Mouse (Mus musculus) limb, embryonic 14.5 days (tissue): ENCODE measurements at regions not wholly inside any gene's neighbourhood (a gene's known extent, or its start where the extent isn't known, plus 50 kb on each side); places are given as distances from the start of the nearest gene placed in this dataset.

Experiments used
- ATAC-seq: fragments of 200-750 bp; cut with Nextera tagmentation; 2 replicates; pipeline ENCODE4 v1.8.0; 2017; ENCODE audit warnings: low read depth, moderate number of reproducible peaks, moderate TSS enrichment; ENCODE audit not compliant: low FRiP score
- DNase-seq: peaks from one replicate; pipeline ENCODE4 v3.0.0-alpha.2; 2015; ENCODE audit warnings: low spot score
- H3K27ac ChIP-seq: fragments of 300-500 bp; sonication (generic); replicated peaks from 2 replicates; pipeline ENCODE4 v1.5.1; 2014; ENCODE audit warnings: low read depth, mild to moderate bottlenecking, low read length, moderate library complexity, mixed read lengths
- H3K27me3 ChIP-seq: fragments of 300-500 bp; sonication (generic); 2 replicates; pipeline ENCODE4 v1.6.1; 2014; ENCODE audit warnings: low read length, mixed read lengths; ENCODE audit not compliant: control insufficient read depth, insufficient read depth
- H3K36me3 ChIP-seq: fragments of 300-500 bp; sonication (generic); 2 replicates; pipeline ENCODE4 v1.6.1; 2014; ENCODE audit warnings: mild to moderate bottlenecking, low read length, moderate library complexity, mixed read lengths; ENCODE audit not compliant: control insufficient read depth, insufficient read depth
- H3K4me1 ChIP-seq: fragments of 300-500 bp; sonication (generic); 2 replicates; pipeline ENCODE4 v1.6.1; 2014; ENCODE audit warnings: antibody characterized with exemption, low read length, mixed read lengths; ENCODE audit not compliant: control insufficient read depth, insufficient read depth
- H3K4me2 ChIP-seq: fragments of 300-500 bp; sonication (generic); replicated peaks from 2 replicates; pipeline ENCODE4 v1.6.1; 2014; ENCODE audit warnings: low read depth, mild to moderate bottlenecking, low read length, moderate library complexity; ENCODE audit not compliant: severe bottlenecking
- H3K4me3 ChIP-seq: fragments of 300-500 bp; sonication (generic); replicated peaks from 2 replicates; pipeline ENCODE4 v1.5.1; 2014; ENCODE audit warnings: low read length
- H3K9ac ChIP-seq: fragments of 300-500 bp; sonication (generic); 2 replicates; pipeline ENCODE4 v1.6.1; 2014; ENCODE audit warnings: mild to moderate bottlenecking, low read depth, low read length, moderate library complexity; ENCODE audit not compliant: severe bottlenecking
- H3K9me3 ChIP-seq: fragments of 300-500 bp; sonication (generic); 2 replicates; pipeline ENCODE4 v1.6.1; 2016; ENCODE audit warnings: low read length; ENCODE audit not compliant: control insufficient read depth
- POLR2A ChIP-seq: fragments of 200-500 bp; IDR thresholded peaks from 2 replicates; pipeline ENCODE4 v1.8.0; 2012; ENCODE audit warnings: inconsistent platforms, mild to moderate bottlenecking, moderate library complexity, borderline replicate concordance; ENCODE audit not compliant: insufficient read depth, insufficient read length; ENCODE audit errors: extremely low read depth
- WGBS: fragments of 180-500 bp; shearing (Covaris S2); extraction: QIAGEN DNeasy Blood & Tissue Kit; methylation state at CpG from one replicate; pipeline ENCODE4 v1.1.7; 2014; 5-methylcytosine and 5-hydroxymethylcytosine counted together

DNA sequence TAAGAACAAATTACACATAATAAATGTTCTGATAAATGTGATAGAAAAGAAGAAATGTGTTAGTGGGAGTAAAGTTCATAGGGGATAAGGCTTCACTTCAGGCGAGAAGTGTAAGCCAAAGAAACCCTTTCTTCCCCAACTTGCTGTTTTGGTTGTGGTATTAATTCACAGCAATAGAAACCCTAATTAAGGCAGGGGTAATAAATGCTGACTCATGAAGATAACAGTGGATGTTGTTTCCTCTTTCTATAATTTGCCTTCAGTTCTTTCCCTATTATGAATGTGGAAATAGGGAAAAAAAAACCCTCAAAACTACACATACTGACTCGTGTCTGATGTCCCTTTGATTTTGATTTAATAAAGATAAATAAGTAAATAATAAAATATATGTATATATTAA, 104.8 kb upstream of the Ccn2 start:
- no peaks in the 10 kb centered on the region for H3K27me3 ChIP-seq
- TF ChIP-seq POLR2A = no peak
- WGBS = 73% methylated on average over 2 of the region's 2 CpGs

DNA sequence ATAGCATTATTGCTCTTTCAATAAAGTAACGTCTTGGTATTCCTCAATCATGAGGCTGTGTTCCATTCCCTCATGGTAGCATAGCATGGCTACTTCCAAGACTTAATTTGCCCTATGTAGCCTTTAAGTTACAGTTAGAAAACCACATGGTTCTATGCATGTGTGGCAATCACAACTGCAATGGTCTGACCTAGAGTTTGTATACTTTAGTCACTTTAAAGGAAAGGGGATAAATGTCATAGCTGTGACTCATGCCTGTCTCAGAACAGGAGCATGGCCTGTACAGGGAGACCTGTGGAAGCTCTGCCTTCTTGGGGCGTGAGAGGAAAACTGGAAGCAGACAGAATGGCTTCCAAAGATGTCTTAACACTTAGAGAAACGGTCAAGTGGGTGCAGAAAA, 103.4 kb upstream of the Ccn2 start:
- no peak overlapping the region for H3K4me3 ChIP-seq
- H3K4me1 ChIP-seq = no peaks in the 10 kb centered on the region
- ATAC-seq (no peak), DNase-seq (no peak)
- H3K4me2 ChIP-seq = no peak overlapping the region
- no peak overlapping the region for H3K27ac ChIP-seq
- no peak for TF ChIP-seq POLR2A
- H3K9me3 ChIP-seq = no peaks in the 10 kb centered on the region
- no peaks in the 10 kb centered on the region for H3K27me3 ChIP-seq
- no peak overlapping the region for H3K9ac ChIP-seq
- WGBS = 86% methylated on average over 3 of the region's 3 CpGs
- H3K36me3 ChIP-seq = no peaks in the 10 kb centered on the region

More for the DNA sequence above, 104.8 kb upstream of the Ccn2 start:
- Histone ChIP-seq H3K36me3 (no peaks in the 10 kb centered on the region), H3K9me3 (no peaks in the 10 kb centered on the region), H3K4me2 (no peak overlapping the region), H3K27ac (no peak overlapping the region), H3K4me3 (no peak overlapping the region), H3K4me1 (peaks cover under 1% of the 10 kb centered on the region; the same call in 1 of the 2 replicates), H3K9ac (no peak overlapping the region)
- DNase-seq (no peak), ATAC-seq (no peak)

DNA sequence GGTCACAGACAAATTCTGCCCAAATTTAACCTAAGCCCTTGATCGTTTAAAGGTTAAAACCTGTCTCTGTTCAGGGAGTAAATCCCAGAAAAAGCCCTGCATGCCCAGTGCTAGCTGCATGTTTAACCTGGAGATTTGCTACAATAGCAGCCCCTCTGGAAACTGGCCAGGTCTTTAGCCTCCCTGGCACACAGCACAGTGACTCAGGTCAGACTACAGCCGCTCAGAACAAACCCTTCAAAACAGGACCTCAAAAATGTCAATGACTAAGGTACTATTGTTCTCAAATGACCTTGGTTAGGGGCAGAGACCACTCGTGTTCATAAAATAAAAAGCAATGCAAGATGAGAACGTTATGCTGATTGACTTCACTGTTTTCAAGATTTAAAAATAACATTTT, 101.8 kb upstream of the Ccn2 start:
- WGBS = 60% methylated on average over 4 of the region's 4 CpGs

GRCm38 (mm10) chr10:24493936-24494335, 101.3 kb upstream of the Ccn2 start:
- TF ChIP-seq POLR2A = no peak
- no peaks in the 10 kb centered on the region for H3K9me3 ChIP-seq
- H3K27me3 ChIP-seq = no peaks in the 10 kb centered on the region
- no peaks in the 10 kb centered on the region for H3K4me1 ChIP-seq
- H3K27ac ChIP-seq = no peak overlapping the region
- whole genome bisulfite sequencing = 66% methylated on average over 6 of the region's 6 CpGs
- no peak overlapping the region for H3K9ac ChIP-seq
- DNase-seq = peak; percentile 62
- H3K4me2 ChIP-seq = no peak overlapping the region
- H3K4me3 ChIP-seq = no peak overlapping the region
- no peaks in the 10 kb centered on the region for H3K36me3 ChIP-seq
- ATAC-seq = no peak

More for the DNA sequence above, 101.8 kb upstream of the Ccn2 start:
- Histone ChIP-seq H3K27ac (no peak overlapping the region), H3K4me2 (no peak overlapping the region), H3K36me3 (no peaks in the 10 kb centered on the region), H3K27me3 (no peaks in the 10 kb centered on the region), H3K4me1 (no peaks in the 10 kb centered on the region), H3K9me3 (no peaks in the 10 kb centered on the region), H3K9ac (no peak overlapping the region), H3K4me3 (no peak overlapping the region)
- ATAC-seq = no peak
- TF ChIP-seq POLR2A = no peak
- no peak for DNase-seq

- Histone ChIP-seq H3K4me1 (peaks cover 5% of the 10 kb centered on the region; the same call in 1 of the 2 replicates), H3K36me3 (no peaks in the 10 kb centered on the region), H3K4me2 (no peak overlapping the region), H3K27me3 (no peaks in the 10 kb centered on the region), H3K9ac (no peak overlapping the region), H3K4me3 (no peak overlapping the region), H3K27ac (no peak overlapping the region), H3K9me3 (no peaks in the 10 kb centered on the region)
- ATAC-seq (peak; percentile 70), DNase-seq (no peak)
- no peak for TF ChIP-seq POLR2A
- 50% methylated on average over 11 of the region's 11 CpGs for WGBS
These were observed 75.3 kb upstream of the Ccn2 start for GRCm38 (mm10) chr10:24519795-24520512.

GRCm38 (mm10) chr10:24520515-24520914, 74.7 kb upstream of the Ccn2 start:
- H3K9me3 ChIP-seq = no peaks in the 10 kb centered on the region
- H3K4me2 ChIP-seq = no peak overlapping the region
- ATAC-seq = no peak
- H3K4me1 ChIP-seq = peaks cover 5% of the 10 kb centered on the region; the same call in 1 of the 2 replicates
- TF ChIP-seq POLR2A = no peak
- no peak overlapping the region for H3K27ac ChIP-seq
- H3K9ac ChIP-seq = no peak overlapping the region
- 68% methylated on average over 3 of the region's 3 CpGs for WGBS
- H3K27me3 ChIP-seq = no peaks in the 10 kb centered on the region
- no peak overlapping the region for H3K4me3 ChIP-seq
- no peaks in the 10 kb centered on the region for H3K36me3 ChIP-seq
- no peak for DNase-seq
